Mouse (Mus musculus): ENCODE data around the gene Thsd7b.
"Not testable (repeated sequence)": the region's sequence is repeated elsewhere in the genome, so short reads cannot be mapped to it uniquely, and the experiment has no call there.

Thsd7b gene

GRCm38 (mm10) chr1:129843416-129843815 lies 570.3 kb downstream of the Thsd7b start:
- DNase-seq (ENCODE audit: low spot score in 2 of 2): no peak

GRCm38 (mm10) chr1:129850007-129850564 lies 577.0 kb downstream of the Thsd7b start:
- no peak for DNase-seq (ENCODE audit: low spot score in 2 of 2)

DNA sequence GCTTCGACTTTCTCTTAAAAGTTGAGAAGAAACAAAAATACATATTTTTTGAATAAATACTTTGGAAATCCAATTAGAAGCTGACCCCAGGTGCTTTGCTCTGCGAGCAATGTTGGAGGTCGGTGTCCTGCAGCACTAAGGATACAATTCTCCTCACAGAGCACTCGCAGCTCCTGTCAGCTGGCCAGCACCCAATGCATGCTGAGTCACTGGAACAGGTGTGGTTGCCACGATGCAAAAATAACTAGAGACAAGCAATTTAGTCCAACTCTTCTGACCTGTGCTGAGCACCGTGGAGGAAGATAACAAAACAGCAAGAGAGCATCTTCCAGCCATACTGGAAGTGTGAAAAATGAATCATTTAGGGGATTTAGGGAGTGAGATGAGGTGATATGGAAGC lies 594.6 kb downstream of the Thsd7b start:
- DNase-seq (ENCODE audit: low spot score in 2 of 2): no peak

- DNase-seq (ENCODE audit: low spot score in 2 of 2): no peak
Measured at GRCm38 (mm10) chr1:129874355-129874754, 601.3 kb downstream of the Thsd7b start.

- no peak for DNase-seq (ENCODE audit: low spot score in 2 of 2)
Measured at GRCm38 (mm10) chr1:129887861-129888260, 614.8 kb downstream of the Thsd7b start.

- no peak for DNase-seq (ENCODE audit: low spot score in 2 of 2)
Measured at GRCm38 (mm10) chr1:129898121-129898520, 625.0 kb downstream of the Thsd7b start.

- no peak for DNase-seq (ENCODE audit: low spot score in 2 of 2)
Measured at GRCm38 (mm10) chr1:129915484-129915883, 642.4 kb downstream of the Thsd7b start.

- no peak for DNase-seq (ENCODE audit: low spot score in 2 of 2)
Measured at GRCm38 (mm10) chr1:129917568-129917967, 644.5 kb downstream of the Thsd7b start.

GRCm38 (mm10) chr1:129919385-129919784 lies 646.3 kb downstream of the Thsd7b start:
- no peak for DNase-seq (ENCODE audit: low spot score in 2 of 2)

- no peak for DNase-seq (ENCODE audit: low spot score in 2 of 2)
Measured at GRCm38 (mm10) chr1:129931003-129931402, 657.9 kb downstream of the Thsd7b start.

DNA sequence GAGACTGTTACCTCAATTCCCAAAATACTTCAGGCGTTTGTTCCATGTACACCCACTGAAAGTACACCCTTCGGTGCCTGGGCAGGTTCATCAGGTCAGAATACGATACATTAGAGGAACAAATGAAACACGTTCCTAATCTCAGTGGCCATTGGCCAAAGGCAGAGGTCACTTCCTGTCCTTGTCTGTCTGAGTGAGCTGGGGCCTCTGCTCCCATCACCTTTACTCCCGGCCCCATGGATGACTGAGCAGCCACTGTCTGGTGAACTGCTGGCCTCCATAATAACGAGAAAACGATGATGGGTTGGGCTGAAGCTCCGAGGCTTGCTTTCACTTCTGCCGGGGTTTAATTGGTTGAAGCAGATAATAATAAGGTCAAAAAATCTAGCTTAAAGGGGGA lies 670.0 kb downstream of the Thsd7b start:
- no peak for DNase-seq (ENCODE audit: low spot score in 2 of 2)

DNA sequence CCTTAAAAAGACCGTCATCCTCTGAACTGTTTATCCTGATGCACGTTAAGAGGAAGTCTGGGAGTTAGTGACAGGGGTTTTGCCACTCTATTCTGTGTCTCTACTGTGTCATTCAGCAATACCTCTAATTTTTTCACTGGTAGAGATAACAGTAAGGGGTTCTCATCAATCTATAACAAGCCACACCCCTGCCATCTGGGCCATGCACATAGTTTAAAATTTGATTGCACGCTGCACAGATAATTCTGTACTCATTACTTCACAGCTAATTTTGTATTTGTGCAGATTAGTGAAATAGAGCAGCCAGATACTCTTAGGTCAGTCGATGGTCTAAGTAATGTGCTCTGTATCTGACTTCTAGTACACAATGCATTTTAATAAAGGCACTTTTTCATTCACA lies 673.9 kb downstream of the Thsd7b start:
- no peak for DNase-seq (ENCODE audit: low spot score in 2 of 2)

GRCm38 (mm10) chr1:129955478-129955877 lies 682.4 kb downstream of the Thsd7b start:
- DNase-seq (ENCODE audit: low spot score in 2 of 2): no peak

- DNase-seq (ENCODE audit: low spot score in 2 of 2): no peak
Measured at GRCm38 (mm10) chr1:129956625-129957024, 683.5 kb downstream of the Thsd7b start.

GRCm38 (mm10) chr1:129959352-129959751 lies 686.2 kb downstream of the Thsd7b start:
- not testable (repeated sequence) for DNase-seq (ENCODE audit: low spot score in 2 of 2)

GRCm38 (mm10) chr1:129963166-129963565 lies 690.1 kb downstream of the Thsd7b start:
- no peak for DNase-seq (ENCODE audit: low spot score in 2 of 2)

GRCm38 (mm10) chr1:129989247-129989646 lies 716.1 kb downstream of the Thsd7b start:
- DNase-seq (ENCODE audit: low spot score in 2 of 2): not testable (repeated sequence)

GRCm38 (mm10) chr1:129990821-129991220 lies 717.7 kb downstream of the Thsd7b start:
- no peak for DNase-seq (ENCODE audit: low spot score in 2 of 2)

GRCm38 (mm10) chr1:130055012-130055411 lies 781.9 kb downstream of the Thsd7b start:
- DNase-seq (ENCODE audit: low spot score in 2 of 2): no peak

DNA sequence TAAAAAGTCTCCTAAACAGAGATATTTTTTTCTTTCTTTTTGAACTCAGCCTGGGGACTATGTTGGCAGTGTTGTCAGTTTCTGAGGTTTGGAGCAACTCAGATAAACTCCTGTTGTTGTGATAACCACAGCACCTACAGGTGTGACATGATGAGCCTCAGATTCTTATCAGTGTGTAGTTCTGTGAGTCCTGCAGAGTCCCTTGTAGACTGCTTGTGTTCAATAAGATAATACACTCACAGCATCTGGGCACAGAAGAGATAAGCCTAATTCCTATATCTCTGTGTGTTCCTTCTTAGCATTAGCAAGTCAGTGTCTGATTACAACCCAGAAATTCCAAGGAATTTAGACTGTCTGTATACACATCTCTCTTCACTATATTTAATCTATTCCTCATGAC lies 789.0 kb downstream of the Thsd7b start:
- DNase-seq (ENCODE audit: low spot score in 2 of 2): no peak

GRCm38 (mm10) chr1:130066193-130066959 lies 793.3 kb downstream of the Thsd7b start:
- no peak for DNase-seq (ENCODE audit: low spot score in 2 of 2)

- DNase-seq (ENCODE audit: low spot score in 2 of 2): no peak
Measured at GRCm38 (mm10) chr1:130083788-130084187, 810.7 kb downstream of the Thsd7b start.

GRCm38 (mm10) chr1:130085207-130085606 lies 812.1 kb downstream of the Thsd7b start:
- no peak for DNase-seq (ENCODE audit: low spot score in 2 of 2)

GRCm38 (mm10) chr1:130085910-130086309 lies 812.8 kb downstream of the Thsd7b start:
- no peak for DNase-seq (ENCODE audit: low spot score in 2 of 2)

Measured in natural killer cell, adult 2 months (primary cell).